Mouse (Mus musculus): ENCODE measurements around the gene Ppp4r1. TPM values are rescaled to one million over a fixed set of nuclear protein-coding genes. Genes with fewer than 3 reads are reported as not detected.

Ppp4r1 gene
- polyA plus RNA-seq, 1 experiment from 2014 or later = 53.5 TPM

GRCm38 (mm10) chr17:65793307-65793930, 11.0 kb downstream of the Ppp4r1 start:
- Histone ChIP-seq H3K4me2 (replicated peaks; ENCODE audit: low read depth, low read length) (no peak overlapping the region), H3K27me3 (ENCODE audit: control insufficient read depth, insufficient read depth, low read length) (no peaks in the 10 kb centered on the region), H3K4me1 (ENCODE audit: control insufficient read depth, insufficient read depth, low read length) (peaks cover 3% of the 10 kb centered on the region), H3K27ac (ENCODE audit: low read depth, low read length) (no peak overlapping the region), H3K4me3 (ENCODE audit: low read length) (no peak overlapping the region), H3K9me3 (ENCODE audit: control insufficient read depth, low read length) (no peaks in the 10 kb centered on the region), H3K9ac (ENCODE audit: low read depth, low read length) (no peak overlapping the region), H3K36me3 (ENCODE audit: control insufficient read depth, insufficient read depth, low read length) (peaks cover 4% of the 10 kb centered on the region; the same call in 1 of the 2 replicates)
- 96% methylated on average over 12 of the region's 12 CpGs for WGBS
- ATAC-seq (ENCODE audit: low FRiP score, low TSS enrichment) = no peak

- H3K36me3 ChIP-seq (ENCODE audit: control insufficient read depth, insufficient read depth, low read length) = peaks cover 4% of the 10 kb centered on the region; the same call in 1 of the 2 replicates
- H3K4me1 ChIP-seq (ENCODE audit: control insufficient read depth, insufficient read depth, low read length) = no peaks in the 10 kb centered on the region; the same call in 1 of the 2 replicates
- no peaks in the 10 kb centered on the region for H3K27me3 ChIP-seq (ENCODE audit: control insufficient read depth, insufficient read depth, low read length)
- H3K27ac ChIP-seq (ENCODE audit: low read depth, low read length) = no peak overlapping the region
- no peak overlapping the region for H3K4me3 ChIP-seq (ENCODE audit: low read length)
- H3K9ac ChIP-seq (ENCODE audit: low read depth, low read length) = no peak overlapping the region
- 74% methylated on average over 13 of the region's 13 CpGs for WGBS
- H3K9me3 ChIP-seq (ENCODE audit: control insufficient read depth, low read length) = no peaks in the 10 kb centered on the region
- ATAC-seq (ENCODE audit: low FRiP score, low TSS enrichment) = no peak
- no peak overlapping the region for H3K4me2 ChIP-seq (replicated peaks; ENCODE audit: low read depth, low read length)
Observed at GRCm38 (mm10) chr17:65794096-65794850, 11.9 kb downstream of the Ppp4r1 start.

- Histone ChIP-seq H3K4me3 (ENCODE audit: low read length) (no peak overlapping the region), H3K4me1 (ENCODE audit: control insufficient read depth, insufficient read depth, low read length) (no peaks in the 10 kb centered on the region), H3K27ac (ENCODE audit: low read depth, low read length) (no peak overlapping the region), H3K27me3 (ENCODE audit: control insufficient read depth, insufficient read depth, low read length) (no peaks in the 10 kb centered on the region), H3K4me2 (replicated peaks; ENCODE audit: low read depth, low read length) (no peak overlapping the region), H3K9me3 (ENCODE audit: control insufficient read depth, low read length) (no peaks in the 10 kb centered on the region), H3K9ac (ENCODE audit: low read depth, low read length) (no peak overlapping the region), H3K36me3 (ENCODE audit: control insufficient read depth, insufficient read depth, low read length) (0 out of 2 replicates have a peak, but pooled peaks cover 4% of the 10 kb centered on the region)
- WGBS = 88% methylated on average over 7 of the region's 7 CpGs
- ATAC-seq (ENCODE audit: low FRiP score, low TSS enrichment) = no peak
Observed at GRCm38 (mm10) chr17:65796056-65796455, 13.7 kb downstream of the Ppp4r1 start.

- no peaks in the 10 kb centered on the region for H3K9me3 ChIP-seq (ENCODE audit: control insufficient read depth, low read length)
- H3K4me3 ChIP-seq (ENCODE audit: low read length) = no peak overlapping the region
- WGBS = 67% methylated on average over 4 of the region's 4 CpGs
- ATAC-seq (ENCODE audit: low FRiP score, low TSS enrichment) = no peak
- no peak overlapping the region for H3K9ac ChIP-seq (ENCODE audit: low read depth, low read length)
- H3K27me3 ChIP-seq (ENCODE audit: control insufficient read depth, insufficient read depth, low read length) = no peaks in the 10 kb centered on the region
- no peak overlapping the region for H3K27ac ChIP-seq (ENCODE audit: low read depth, low read length)
- no peaks in the 10 kb centered on the region for H3K4me1 ChIP-seq (ENCODE audit: control insufficient read depth, insufficient read depth, low read length)
- H3K4me2 ChIP-seq (replicated peaks; ENCODE audit: low read depth, low read length) = no peak overlapping the region
- peaks cover 7% of the 10 kb centered on the region; the same call in 1 of the 2 replicates for H3K36me3 ChIP-seq (ENCODE audit: control insufficient read depth, insufficient read depth, low read length)
Observed at GRCm38 (mm10) chr17:65798446-65798845, 16.1 kb downstream of the Ppp4r1 start.

GRCm38 (mm10) chr17:65799353-65799752, 17.0 kb downstream of the Ppp4r1 start:
- peaks cover 7% of the 10 kb centered on the region; the same call in 1 of the 2 replicates for H3K36me3 ChIP-seq (ENCODE audit: control insufficient read depth, insufficient read depth, low read length)
- no peak overlapping the region for H3K27ac ChIP-seq (ENCODE audit: low read depth, low read length)
- H3K9me3 ChIP-seq (ENCODE audit: control insufficient read depth, low read length) = no peaks in the 10 kb centered on the region
- H3K4me1 ChIP-seq (ENCODE audit: control insufficient read depth, insufficient read depth, low read length) = no peaks in the 10 kb centered on the region
- H3K9ac ChIP-seq (ENCODE audit: low read depth, low read length) = no peak overlapping the region
- WGBS = 91% methylated on average over 1 of the region's 1 CpGs
- H3K4me3 ChIP-seq (ENCODE audit: low read length) = no peak overlapping the region
- no peak overlapping the region for H3K4me2 ChIP-seq (replicated peaks; ENCODE audit: low read depth, low read length)
- no peaks in the 10 kb centered on the region for H3K27me3 ChIP-seq (ENCODE audit: control insufficient read depth, insufficient read depth, low read length)
- no peak for ATAC-seq (ENCODE audit: low FRiP score, low TSS enrichment)

GRCm38 (mm10) chr17:65800451-65800850, 18.1 kb downstream of the Ppp4r1 start:
- 87% methylated on average over 6 of the region's 6 CpGs for WGBS
- Histone ChIP-seq H3K4me2 (replicated peaks; ENCODE audit: low read depth, low read length) (no peak overlapping the region), H3K4me3 (ENCODE audit: low read length) (no peak overlapping the region), H3K36me3 (ENCODE audit: control insufficient read depth, insufficient read depth, low read length) (peaks cover 8% of the 10 kb centered on the region; the same call in 1 of the 2 replicates), H3K27ac (ENCODE audit: low read depth, low read length) (no peak overlapping the region), H3K27me3 (ENCODE audit: control insufficient read depth, insufficient read depth, low read length) (no peaks in the 10 kb centered on the region), H3K4me1 (ENCODE audit: control insufficient read depth, insufficient read depth, low read length) (no peaks in the 10 kb centered on the region), H3K9ac (ENCODE audit: low read depth, low read length) (no peak overlapping the region), H3K9me3 (ENCODE audit: control insufficient read depth, low read length) (no peaks in the 10 kb centered on the region)
- ATAC-seq (ENCODE audit: low FRiP score, low TSS enrichment) = no peak

- ATAC-seq (ENCODE audit: low FRiP score, low TSS enrichment) = no peak
- no peak overlapping the region for H3K4me2 ChIP-seq (replicated peaks; ENCODE audit: low read depth, low read length)
- H3K27me3 ChIP-seq (ENCODE audit: control insufficient read depth, insufficient read depth, low read length) = no peaks in the 10 kb centered on the region
- no peak overlapping the region for H3K9ac ChIP-seq (ENCODE audit: low read depth, low read length)
- 81% methylated on average over 4 of the region's 4 CpGs for WGBS
- H3K36me3 ChIP-seq (ENCODE audit: control insufficient read depth, insufficient read depth, low read length) = peaks cover 14% of the 10 kb centered on the region; the same call in 1 of the 2 replicates
- H3K4me1 ChIP-seq (ENCODE audit: control insufficient read depth, insufficient read depth, low read length) = no peaks in the 10 kb centered on the region
- H3K4me3 ChIP-seq (ENCODE audit: low read length) = no peak overlapping the region
- no peaks in the 10 kb centered on the region for H3K9me3 ChIP-seq (ENCODE audit: control insufficient read depth, low read length)
- no peak overlapping the region for H3K27ac ChIP-seq (ENCODE audit: low read depth, low read length)
Observed at GRCm38 (mm10) chr17:65802026-65802425, 19.7 kb downstream of the Ppp4r1 start.

GRCm38 (mm10) chr17:65805966-65806365, 23.6 kb downstream of the Ppp4r1 start:
- H3K27me3 ChIP-seq (ENCODE audit: control insufficient read depth, insufficient read depth, low read length) = no peaks in the 10 kb centered on the region
- H3K36me3 ChIP-seq (ENCODE audit: control insufficient read depth, insufficient read depth, low read length) = peaks cover 29% of the 10 kb centered on the region; the same call in 1 of the 2 replicates
- WGBS = 84% methylated on average over 4 of the region's 4 CpGs
- no peaks in the 10 kb centered on the region for H3K4me1 ChIP-seq (ENCODE audit: control insufficient read depth, insufficient read depth, low read length)
- H3K9me3 ChIP-seq (ENCODE audit: control insufficient read depth, low read length) = no peaks in the 10 kb centered on the region
- ATAC-seq (ENCODE audit: low FRiP score, low TSS enrichment) = no peak
- H3K27ac ChIP-seq (ENCODE audit: low read depth, low read length) = no peak overlapping the region
- no peak overlapping the region for H3K4me2 ChIP-seq (replicated peaks; ENCODE audit: low read depth, low read length)
- no peak overlapping the region for H3K9ac ChIP-seq (ENCODE audit: low read depth, low read length)
- no peak overlapping the region for H3K4me3 ChIP-seq (ENCODE audit: low read length)

- Histone ChIP-seq H3K4me1 (ENCODE audit: control insufficient read depth, insufficient read depth, low read length) (no peaks in the 10 kb centered on the region), H3K4me2 (replicated peaks; ENCODE audit: low read depth, low read length) (no peak overlapping the region), H3K4me3 (ENCODE audit: low read length) (no peak overlapping the region), H3K36me3 (ENCODE audit: control insufficient read depth, insufficient read depth, low read length) (peaks cover 33% of the 10 kb centered on the region; the same call in 1 of the 2 replicates), H3K27me3 (ENCODE audit: control insufficient read depth, insufficient read depth, low read length) (no peaks in the 10 kb centered on the region), H3K9me3 (ENCODE audit: control insufficient read depth, low read length) (no peaks in the 10 kb centered on the region), H3K27ac (ENCODE audit: low read depth, low read length) (no peak overlapping the region), H3K9ac (ENCODE audit: low read depth, low read length) (no peak overlapping the region)
- WGBS = 94% methylated on average over 2 of the region's 2 CpGs
- no peak for ATAC-seq (ENCODE audit: low FRiP score, low TSS enrichment)
Observed at GRCm38 (mm10) chr17:65806416-65806815, 24.0 kb downstream of the Ppp4r1 start.

All from kidney, embryonic 14.5 days (tissue).